Mouse (Mus musculus): Measurements from ENCODE around the gene Hbb-bt. TPM values are rescaled to one million over a fixed set of nuclear protein-coding genes. Genes with fewer than 3 reads are reported as not detected.

Gene Hbb-bt
- polyA plus RNA-seq, 1 experiment = not detected

Other genes starting within 250 kb of the Hbb-bt start
- gene Olfr616, start 244.9 kb downstream of the Hbb-bt start, polyA plus RNA-seq (2012; fragmentation: generic; extraction: Trizol) = not detected
- gene Olfr617, start 240.9 kb downstream of the Hbb-bt start, polyA plus RNA-seq (2012; fragmentation: generic; extraction: Trizol) = not detected
- gene Olfr618, start 223.9 kb downstream of the Hbb-bt start, polyA plus RNA-seq (2012; fragmentation: generic; extraction: Trizol) = not detected
- not detected for gene Olfr619, start 213.4 kb downstream of the Hbb-bt start, polyA plus RNA-seq (2012; fragmentation: generic; extraction: Trizol)
- gene Olfr620, start 201.5 kb downstream of the Hbb-bt start, polyA plus RNA-seq (2012; fragmentation: generic; extraction: Trizol) = not detected
- gene Olfr622, start 171.3 kb downstream of the Hbb-bt start, polyA plus RNA-seq (2012; fragmentation: generic; extraction: Trizol) = not detected
- not detected for gene Olfr623, start 150.3 kb downstream of the Hbb-bt start, polyA plus RNA-seq (2012; fragmentation: generic; extraction: Trizol)
- under 0.01 TPM for gene Olfr624, start 142.8 kb downstream of the Hbb-bt start, polyA plus RNA-seq (2012; fragmentation: generic; extraction: Trizol)
- not detected for gene Olfr625-ps1, start 131.3 kb downstream of the Hbb-bt start, polyA plus RNA-seq (2012; fragmentation: generic; extraction: Trizol)
- not detected for gene Olfr243, start 99.3 kb downstream of the Hbb-bt start, polyA plus RNA-seq (2012; fragmentation: generic; extraction: Trizol)
- not detected for gene Olfr628, start 83.6 kb downstream of the Hbb-bt start, polyA plus RNA-seq (2012; fragmentation: generic; extraction: Trizol)
- gene Olfr629, start 69.1 kb downstream of the Hbb-bt start, polyA plus RNA-seq (2012; fragmentation: generic; extraction: Trizol) = not detected
- not detected for gene Olfr630, start 56.7 kb downstream of the Hbb-bt start, polyA plus RNA-seq (2012; fragmentation: generic; extraction: Trizol)
- not detected for gene Olfr69, start 42.4 kb downstream of the Hbb-bt start, polyA plus RNA-seq (2012; fragmentation: generic; extraction: Trizol)
- gene Olfr68, start 34.3 kb downstream of the Hbb-bt start, polyA plus RNA-seq (2012; fragmentation: generic; extraction: Trizol) = not detected
- not detected for gene Olfr67, start 22.2 kb downstream of the Hbb-bt start, polyA plus RNA-seq (2012; fragmentation: generic; extraction: Trizol)
- not detected for gene Hbb-bs, start 14.1 kb upstream of the Hbb-bt start, polyA plus RNA-seq (2012; fragmentation: generic; extraction: Trizol)
- gene Hbb-bh2, start 26.5 kb upstream of the Hbb-bt start, polyA plus RNA-seq (2012; fragmentation: generic; extraction: Trizol) = not detected
- not detected for gene Hbb-bh1, start 29.2 kb upstream of the Hbb-bt start, polyA plus RNA-seq (2012; fragmentation: generic; extraction: Trizol)
- gene Hbb-y, start 39.2 kb upstream of the Hbb-bt start, polyA plus RNA-seq (2012; fragmentation: generic; extraction: Trizol) = not detected
- not detected for gene Olfr66, start 72.3 kb upstream of the Hbb-bt start, polyA plus RNA-seq (2012; fragmentation: generic; extraction: Trizol)
- not detected for gene Olfr64, start 80.5 kb upstream of the Hbb-bt start, polyA plus RNA-seq (2012; fragmentation: generic; extraction: Trizol)
- not detected for gene Olfr65, start 89.5 kb upstream of the Hbb-bt start, polyA plus RNA-seq (2012; fragmentation: generic; extraction: Trizol)
- gene Olfr631, start 114.8 kb upstream of the Hbb-bt start, polyA plus RNA-seq (2012; fragmentation: generic; extraction: Trizol) = not detected
- not detected for gene Olfr632, start 120.4 kb upstream of the Hbb-bt start, polyA plus RNA-seq (2012; fragmentation: generic; extraction: Trizol)
- not detected for gene Olfr633, start 130.4 kb upstream of the Hbb-bt start, polyA plus RNA-seq (2012; fragmentation: generic; extraction: Trizol)
- gene Olfr635, start 157.2 kb upstream of the Hbb-bt start, polyA plus RNA-seq (2012; fragmentation: generic; extraction: Trizol) = not detected
- gene Olfr638, start 184.8 kb upstream of the Hbb-bt start, polyA plus RNA-seq (2012; fragmentation: generic; extraction: Trizol) = not detected
- not detected for gene Olfr639, start 203.3 kb upstream of the Hbb-bt start, polyA plus RNA-seq (2012; fragmentation: generic; extraction: Trizol)
- gene Olfr640, start 211.6 kb upstream of the Hbb-bt start, polyA plus RNA-seq (2012; fragmentation: generic; extraction: Trizol) = not detected
- not detected for gene Olfr641, start 221.4 kb upstream of the Hbb-bt start, polyA plus RNA-seq (2012; fragmentation: generic; extraction: Trizol)
- not detected for gene Olfr642, start 238.7 kb upstream of the Hbb-bt start, polyA plus RNA-seq (2012; fragmentation: generic; extraction: Trizol)
- not detected for gene 4930516K23Rik, start 247.4 kb upstream of the Hbb-bt start, polyA plus RNA-seq (2012; fragmentation: generic; extraction: Trizol)

Data from C2C12 (cell line).